Mouse (Mus musculus) ovary, adult 10 weeks (tissue): ENCODE results near the gene Tmem239. TPM values are rescaled to one million over a fixed set of nuclear protein-coding genes. Genes with fewer than 3 reads are reported as not detected.

Experiments used
- polyA plus RNA-seq: library from polyadenylated mRNA; stranded (reverse); fragments of 350-450 nt; fragmentation: Illumina TruSeq; extraction: RNeasy Lipid Tissue Mini Kit (QIAGEN cat#74804); gene quantifications from one replicate; pipeline ENCODE4 v1.2.3, GENCODE M21; 2014

Gene Tmem239
- not detected for polyA plus RNA-seq

GRCm38 (mm10) chr2:130406178-130406577 is at the start of gene Tmem239:
Gene Tmem239 (plus strand): TSS chr2:130406478.

GRCm38 (mm10) chr2:130397186-130397985 is 8.9 kb upstream of the Tmem239 start, which contains the start of gene Cpxm1:
Gene Cpxm1 (minus strand): TSS chr2:130397574.

DNA sequence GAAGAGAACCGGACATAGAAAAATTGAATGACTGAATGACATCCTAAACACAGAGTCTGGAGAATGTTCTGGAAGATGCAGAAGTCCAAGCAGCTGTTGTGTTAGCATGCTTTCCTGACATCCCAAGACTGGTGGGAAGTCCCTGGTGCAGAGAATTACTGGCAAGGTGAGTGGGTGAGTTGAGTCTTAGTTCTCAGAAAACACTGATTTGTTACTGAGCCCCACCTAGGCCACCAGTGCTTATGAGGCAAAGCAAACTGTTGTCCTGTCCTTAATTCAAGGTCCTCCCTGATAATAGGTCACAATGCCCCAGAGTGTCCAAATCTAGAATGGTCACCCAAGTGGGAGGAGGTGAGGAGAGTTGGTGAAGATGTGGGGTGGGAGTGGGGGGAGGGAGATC is 1.3 kb upstream of the Tmem239 start, which contains the start of the genes Gm28372 and 1700020A23Rik:
Gene Gm28372 (plus strand): TSS at position 301 of the 400 bp plus-strand sequence.
Gene 1700020A23Rik (plus strand): TSS at position 321 of the 400 bp plus-strand sequence.

DNA sequence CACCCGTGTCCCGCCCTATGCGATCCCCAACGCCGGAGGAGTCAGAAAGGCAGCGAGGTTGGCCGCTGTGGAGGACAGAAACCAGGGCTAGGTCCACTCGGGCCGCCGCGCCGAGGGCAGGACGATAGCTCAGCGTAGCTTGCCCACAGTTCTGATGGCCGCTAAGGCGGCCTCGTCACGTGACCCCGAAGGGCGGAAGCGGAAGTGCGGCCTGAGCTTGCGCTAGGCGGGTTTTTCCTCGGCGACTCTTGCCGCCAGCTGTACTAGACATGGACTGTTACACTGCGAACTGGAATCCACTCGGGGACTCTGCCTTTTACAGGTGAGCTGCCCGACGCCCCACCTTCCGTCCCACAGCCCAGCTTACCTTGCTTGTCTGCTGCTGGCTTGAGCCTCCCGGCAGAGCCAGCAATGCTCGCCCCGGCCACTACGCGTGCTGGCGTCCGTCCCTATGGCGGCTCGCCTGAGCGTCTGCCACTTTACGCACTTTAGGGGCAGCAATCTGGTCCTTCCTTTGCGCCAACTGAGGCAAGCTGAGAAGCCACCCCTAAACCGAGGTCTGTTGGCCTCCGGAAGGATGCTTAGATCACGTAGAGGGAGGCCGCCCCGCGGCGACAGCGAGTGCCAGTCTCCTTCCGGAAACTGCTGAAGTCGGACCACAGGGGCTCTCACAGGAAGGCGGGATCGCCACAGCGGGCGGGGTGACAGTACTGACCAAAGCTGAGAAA is 18.0 kb downstream of the Tmem239 start, which contains the start of the genes Vps16 and Pced1a:
Gene Vps16 (plus strand): TSS at position 214 of the 728 bp plus-strand sequence.
Gene Pced1a (minus strand): TSS at position 576 of the 728 bp plus-strand sequence.

DNA sequence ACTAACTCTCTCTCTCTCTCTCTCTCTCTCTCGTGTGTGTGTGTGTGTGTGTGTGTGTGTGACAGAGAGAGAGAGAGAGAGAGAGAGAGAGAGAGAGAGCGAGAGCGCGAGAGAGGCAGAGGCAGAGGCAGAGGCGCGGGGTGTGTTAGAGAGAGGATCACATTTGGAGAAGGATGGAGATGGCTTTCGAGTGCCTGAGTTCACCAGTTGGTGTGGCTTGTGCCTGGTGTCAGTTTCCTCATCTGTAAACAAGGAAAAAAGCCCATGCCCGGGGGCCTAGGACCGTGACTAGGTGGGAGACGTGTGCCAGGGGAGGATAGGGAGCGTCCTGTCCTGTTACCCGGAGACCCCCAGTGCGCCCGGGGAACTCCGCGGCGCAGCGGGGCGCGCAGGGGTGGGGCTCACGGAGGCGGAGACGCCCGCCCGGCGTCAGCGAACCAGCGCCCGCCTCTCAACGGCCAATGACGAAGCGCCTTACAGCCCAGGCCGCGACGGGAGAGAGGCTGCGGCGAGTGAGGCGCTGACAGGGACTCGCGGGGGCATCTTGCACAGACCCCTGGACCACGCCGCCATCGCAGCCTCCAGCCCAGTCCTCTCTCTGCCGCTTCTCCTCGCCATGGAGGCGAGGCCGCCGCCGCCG is 43.6 kb downstream of the Tmem239 start, which contains the start of gene Ptpra:
Gene Ptpra (plus strand): TSS at position 485 of the 640 bp plus-strand sequence.

Other genes with a start within 250 kb of the Tmem239 start
- gene Snrpb, start 227.1 kb upstream of the Tmem239 start, polyA plus RNA-seq, result 15.8 TPM
- gene Tmc2, start 211.3 kb upstream of the Tmem239 start, polyA plus RNA-seq, result not detected
- 97.1 TPM for gene Nop56, start 132.0 kb upstream of the Tmem239 start, polyA plus RNA-seq
- 48.8 TPM for gene Idh3b, start 121.9 kb upstream of the Tmem239 start, polyA plus RNA-seq
- 0.51 TPM for gene Ebf4, start 111.3 kb upstream of the Tmem239 start, polyA plus RNA-seq
- 2.6 TPM for gene Cpxm1, start 8.9 kb upstream of the Tmem239 start, polyA plus RNA-seq
- gene Gm28372, start 1.2 kb upstream of the Tmem239 start, polyA plus RNA-seq, result not detected
- gene 1700020A23Rik, start 1.2 kb upstream of the Tmem239 start, polyA plus RNA-seq, result not detected
- gene Vps16, start 17.9 kb downstream of the Tmem239 start, polyA plus RNA-seq, result 15.9 TPM
- 5.3 TPM for gene Pced1a, start 18.2 kb downstream of the Tmem239 start, polyA plus RNA-seq
- 185 TPM for gene Ptpra, start 43.8 kb downstream of the Tmem239 start, polyA plus RNA-seq
- gene Mrps26, start 157.3 kb downstream of the Tmem239 start, polyA plus RNA-seq, result 1.1 TPM
- not detected for gene Oxt, start 169.7 kb downstream of the Tmem239 start, polyA plus RNA-seq
- not detected for gene Avp, start 176.1 kb downstream of the Tmem239 start, polyA plus RNA-seq
- gene Fastkd5, start 223.5 kb downstream of the Tmem239 start, polyA plus RNA-seq, result 28.9 TPM
- gene Ubox5, start 223.6 kb downstream of the Tmem239 start, polyA plus RNA-seq, result 7.9 TPM
- gene Lzts3, start 236.3 kb downstream of the Tmem239 start, polyA plus RNA-seq, result 1.4 TPM